Mouse (Mus musculus) heart, adult 2 months (tissue): ENCODE results near the gene Xrcc5. TPM values are rescaled to one million over a fixed set of nuclear protein-coding genes. Genes with fewer than 3 reads are reported as not detected.

Experiments
- DNase-seq, 2 experiments: peaks; one replicate each; pipeline ENCODE4 v3.0.0; 2021
- H3K27ac ChIP-seq: fragments of 200-600 bp; 2 replicates; pipeline ENCODE4 v1.8.1; 2022
- H3K27me3 ChIP-seq: fragments of 200-500 bp; 2 replicates; pipeline ENCODE4 v1.6.1; 2012; ENCODE audit warnings: mild to moderate bottlenecking, low read length, inconsistent platforms, mixed read lengths; ENCODE audit not compliant: control insufficient read depth, insufficient read depth
- H3K36me3 ChIP-seq: fragments of 200-500 bp; 2 replicates; pipeline ENCODE4 v1.6.1; 2012; ENCODE audit warnings: low read length, inconsistent platforms; ENCODE audit not compliant: control insufficient read depth, insufficient read depth
- H3K4me1 ChIP-seq: fragments of 200-500 bp; 2 replicates; pipeline ENCODE4 v1.6.1; 2011; ENCODE audit warnings: low read length; ENCODE audit not compliant: control insufficient read depth, insufficient read depth
- H3K4me3 ChIP-seq: fragments of 200-600 bp; 2 replicates; pipeline ENCODE4 v1.8.1; 2022
- H3K79me2 ChIP-seq: fragments of 200-500 bp; replicated peaks from 2 replicates; pipeline ENCODE4 v1.6.1; 2012; ENCODE audit warnings: mild to moderate bottlenecking, inconsistent platforms, low read length, moderate library complexity, mixed read lengths; ENCODE audit not compliant: control insufficient read depth, insufficient read depth
- H3K9ac ChIP-seq: fragments of 200-500 bp; 2 replicates; pipeline ENCODE4 v1.6.1; 2012; ENCODE audit warnings: low read depth, mild to moderate bottlenecking, control low read depth, inconsistent platforms, low read length, mixed read lengths
- CTCF ChIP-seq: fragments of 200-600 bp; IDR thresholded peaks from 2 replicates; pipeline ENCODE4 v1.8.1; 2022; ENCODE audit warnings: antibody characterized with exemption, mild to moderate bottlenecking, moderate library complexity
- EP300 ChIP-seq: fragments of 200-500 bp; IDR thresholded peaks from 2 replicates; pipeline ENCODE4 v1.6.1; 2011; ENCODE audit warnings: low read depth, low read length, control low read depth; ENCODE audit not compliant: insufficient read depth
- POLR2A ChIP-seq: fragments of 200-500 bp; IDR thresholded peaks from 2 replicates; pipeline ENCODE4 v1.6.1; 2011; ENCODE audit warnings: mild to moderate bottlenecking, low read depth, low read length, control low read depth; ENCODE audit not compliant: insufficient read depth
- WGBS: fragments of 180-500 bp; shearing (Covaris S2); methylation state at CpG from one replicate; pipeline ENCODE4 v1.1.7; 2018; 5-methylcytosine and 5-hydroxymethylcytosine counted together
- intact Hi-C: fragments of 180-260 bp; cut with DNase I; formaldehyde crosslinking; loops from one replicate; pipeline ENCODE4 v1.15.1; 2025
- polyA plus RNA-seq: library from polyadenylated mRNA; depleted of rRNA; stranded (reverse); fragments of >200 nt; gene quantifications from 2 replicates; pipeline ENCODE4 v1.2.3, GENCODE M21; 2012
- total RNA-seq, 2 experiments: library from RNA; stranded (reverse); gene quantifications; 2 replicates each; pipeline ENCODE4 v1.2.3; 2021

Xrcc5 gene
- total and polyA plus RNA-seq, 3 experiments = 3.6 to 16.2 (median 14.1) TPM

DNA sequence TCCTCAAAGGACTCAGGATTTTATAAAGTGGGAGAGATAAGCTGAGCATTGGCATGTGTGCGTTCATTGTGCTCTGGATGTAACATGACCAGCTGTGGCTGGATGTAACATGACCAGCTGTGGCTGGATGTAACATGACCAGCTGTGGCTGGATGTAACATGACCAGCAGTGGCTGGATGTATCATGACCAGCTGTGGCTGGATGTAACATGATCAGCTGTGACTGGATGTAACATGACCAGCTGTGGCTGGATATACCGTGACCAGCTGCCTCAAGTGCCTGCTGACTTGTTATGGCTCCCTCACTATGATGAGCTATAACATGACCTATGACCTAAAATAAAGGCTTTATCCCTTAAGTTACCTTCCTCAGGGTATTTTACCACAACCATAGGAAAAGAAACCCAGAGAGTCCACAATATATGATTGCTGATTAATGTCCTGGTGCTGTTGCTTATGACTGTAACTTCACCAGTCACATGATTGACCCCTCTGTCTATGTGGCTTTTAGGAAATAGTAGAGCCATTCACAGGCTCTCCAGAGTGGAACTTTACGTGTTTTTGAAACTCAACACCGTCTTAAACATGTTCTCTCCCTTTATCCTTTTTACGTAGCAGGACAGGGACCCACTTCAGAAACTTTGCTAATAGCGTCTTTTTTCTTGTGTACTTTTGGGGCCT lies 2.7 kb downstream of the Xrcc5 start:
- intact Hi-C loops = loop anchor here (5.0 kb wide), 3 partner anchors 73 to 547 kb away; no protein-coding TSS in a partner anchor
- Histone ChIP-seq H3K9ac (no peak overlapping the region), H3K4me3 (no peak overlapping the region), H3K27me3 (no peaks in the 10 kb centered on the region), H3K4me1 (peaks cover 1% of the 10 kb centered on the region; the same call in 1 of the 2 replicates), H3K36me3 (no peaks in the 10 kb centered on the region), H3K27ac (no peak overlapping the region), H3K79me2 (no peaks in the 10 kb centered on the region)
- TF ChIP-seq EP300 (no peak), POLR2A (no peak), CTCF (no peak)
- no peak for DNase-seq
- 84% methylated on average over 6 of the region's 6 CpGs for WGBS

- intact Hi-C loops = loop anchor here (5.0 kb wide), 1 partner anchor 544 kb away; no protein-coding TSS in a partner anchor
- Histone ChIP-seq H3K27ac (no peak overlapping the region), H3K79me2 (no peaks in the 10 kb centered on the region), H3K4me3 (no peak overlapping the region), H3K4me1 (no peaks in the 10 kb centered on the region), H3K27me3 (no peaks in the 10 kb centered on the region), H3K9ac (no peak overlapping the region), H3K36me3 (no peaks in the 10 kb centered on the region)
- TF ChIP-seq POLR2A = no peak
- no peak for TF ChIP-seq CTCF
- TF ChIP-seq EP300 = no peak
- WGBS = 85% methylated on average over 9 of the region's 9 CpGs
- no peak for DNase-seq
Measured at GRCm38 (mm10) chr1:72312701-72313398, 5.6 kb downstream of the Xrcc5 start.

- WGBS = 69% methylated on average over 5 of the region's 5 CpGs
- TF ChIP-seq EP300 (no peak), CTCF (peak; percentile 87)
- intact Hi-C loops = loop anchor here (5.0 kb wide), 1 partner anchor 544 kb away; no protein-coding TSS in a partner anchor
Measured at GRCm38 (mm10) chr1:72313399-72314039, 6.3 kb downstream of the Xrcc5 start.

GRCm38 (mm10) chr1:72315447-72315846 lies 8.2 kb downstream of the Xrcc5 start:
- Histone ChIP-seq H3K27ac (no peak overlapping the region), H3K36me3 (no peaks in the 10 kb centered on the region), H3K9ac (no peak overlapping the region), H3K79me2 (no peaks in the 10 kb centered on the region), H3K27me3 (no peaks in the 10 kb centered on the region), H3K4me1 (no peaks in the 10 kb centered on the region), H3K4me3 (no peak overlapping the region)
- no peak for DNase-seq
- no peak for TF ChIP-seq POLR2A
- no peak for TF ChIP-seq EP300
- no peak for TF ChIP-seq CTCF
- intact Hi-C loops = loop anchor here (5.0 kb wide), 1 partner anchor 262 kb away; no protein-coding TSS in a partner anchor
- WGBS = 90% methylated on average over 4 of the region's 4 CpGs

More at GRCm38 (mm10) chr1:72313399-72314039, 6.3 kb downstream of the Xrcc5 start:
- Histone ChIP-seq H3K36me3 (no peaks in the 10 kb centered on the region), H3K4me3 (no peak overlapping the region), H3K27me3 (no peaks in the 10 kb centered on the region), H3K79me2 (no peaks in the 10 kb centered on the region), H3K4me1 (no peaks in the 10 kb centered on the region), H3K27ac (no peak overlapping the region), H3K9ac (no peak overlapping the region)
- DNase-seq = no peak

GRCm38 (mm10) chr1:72316409-72316808 lies 9.2 kb downstream of the Xrcc5 start:
- TF ChIP-seq POLR2A (no peak), EP300 (no peak), CTCF (no peak)
- no peaks in the 10 kb centered on the region for H3K36me3 ChIP-seq
- WGBS = 80% methylated on average over 8 of the region's 8 CpGs
- no peak overlapping the region for H3K9ac ChIP-seq
- no peak overlapping the region for H3K4me3 ChIP-seq
- intact Hi-C loops = loop anchor here (5.0 kb wide), 1 partner anchor 261 kb away; no protein-coding TSS in a partner anchor
- DNase-seq = no peak
- H3K4me1 ChIP-seq = no peaks in the 10 kb centered on the region
- H3K79me2 ChIP-seq = no peaks in the 10 kb centered on the region
- no peaks in the 10 kb centered on the region for H3K27me3 ChIP-seq
- H3K27ac ChIP-seq = no peak overlapping the region

DNA sequence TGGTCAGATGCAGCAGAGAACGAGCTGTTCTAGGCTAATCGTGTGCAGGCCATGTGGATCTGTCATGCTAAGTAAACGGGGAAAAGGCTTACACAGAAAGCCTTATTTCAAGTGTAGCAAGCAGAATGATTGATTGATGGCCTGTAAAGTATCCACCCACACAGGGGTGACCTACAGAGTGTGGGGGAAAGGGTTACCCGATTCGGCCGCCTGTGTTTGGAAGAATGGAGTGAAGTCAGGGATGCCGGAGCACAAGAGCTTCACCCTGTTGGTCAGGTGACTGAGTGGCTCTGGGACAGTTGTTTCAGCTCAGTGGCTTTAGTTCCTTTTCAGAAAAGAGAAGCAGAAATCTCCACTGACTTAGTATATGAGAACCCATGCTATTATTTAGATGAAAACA lies 9.7 kb downstream of the Xrcc5 start:
- intact Hi-C loops = loop anchor here (5.0 kb wide), 1 partner anchor 260 kb away; no protein-coding TSS in a partner anchor
- 86% methylated on average over 7 of the region's 7 CpGs for WGBS
- no peak for DNase-seq
- Histone ChIP-seq H3K27ac (no peak overlapping the region), H3K79me2 (no peaks in the 10 kb centered on the region), H3K4me3 (no peak overlapping the region), H3K9ac (no peak overlapping the region), H3K4me1 (no peaks in the 10 kb centered on the region), H3K27me3 (no peaks in the 10 kb centered on the region), H3K36me3 (no peaks in the 10 kb centered on the region)
- TF ChIP-seq EP300 (no peak), CTCF (no peak), POLR2A (no peak)
